Mouse (Mus musculus) induced T-regulatory cell, adult 2 months (primary cell): ENCODE measurements around the gene Dpm1.

Experiments used
- DNase-seq: peaks from one replicate; pipeline ENCODE4 v3.0.0-alpha.2; 2012; ENCODE audit warnings: low read depth

The Dpm1 gene

DNA sequence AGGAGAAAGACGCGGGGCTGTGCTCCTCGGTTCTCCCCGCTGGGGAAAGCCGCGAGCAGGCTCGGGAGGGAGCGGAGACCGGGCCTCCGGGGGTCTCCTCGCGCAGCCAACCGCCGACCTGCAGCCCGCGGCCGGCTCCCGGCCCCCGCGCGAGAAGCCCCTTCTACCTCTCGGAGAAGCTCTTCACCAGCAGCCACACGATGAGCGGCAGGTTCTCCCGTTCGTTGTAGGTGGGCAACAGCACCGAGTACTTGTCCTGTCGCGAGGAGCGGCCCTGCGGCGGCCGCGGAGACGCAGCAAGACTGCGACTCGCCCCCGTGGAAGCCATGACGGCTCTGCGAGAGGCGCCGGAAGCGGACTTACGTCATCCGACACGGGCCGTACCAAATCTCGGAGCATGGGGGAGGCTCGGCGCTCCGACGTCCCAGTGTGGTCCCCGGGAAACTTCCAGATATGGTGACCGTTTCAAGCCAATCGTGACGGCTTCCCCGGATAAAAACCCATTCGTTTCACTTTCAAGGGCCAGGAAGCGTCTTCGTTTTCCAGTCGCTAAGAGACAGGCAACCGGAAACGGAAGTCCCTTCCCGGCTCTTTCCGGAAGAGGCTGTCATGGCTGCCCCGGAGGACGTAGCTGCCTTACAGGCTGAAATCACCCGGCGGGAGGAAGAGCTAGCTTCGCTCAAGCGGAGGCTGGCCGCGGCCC, at the start of gene Dpm1, which contains the start of the genes Gm20716 and Mocs3:
Gene Dpm1 (minus strand): TSS at position 566 of the 703 bp plus-strand sequence.
Gene Gm20716 (minus strand): TSS at position 339 of the 703 bp plus-strand sequence.
Gene Mocs3 (plus strand): TSS at position 597 of the 703 bp plus-strand sequence.
- DNase-seq, result peak; percentile 96

DNA sequence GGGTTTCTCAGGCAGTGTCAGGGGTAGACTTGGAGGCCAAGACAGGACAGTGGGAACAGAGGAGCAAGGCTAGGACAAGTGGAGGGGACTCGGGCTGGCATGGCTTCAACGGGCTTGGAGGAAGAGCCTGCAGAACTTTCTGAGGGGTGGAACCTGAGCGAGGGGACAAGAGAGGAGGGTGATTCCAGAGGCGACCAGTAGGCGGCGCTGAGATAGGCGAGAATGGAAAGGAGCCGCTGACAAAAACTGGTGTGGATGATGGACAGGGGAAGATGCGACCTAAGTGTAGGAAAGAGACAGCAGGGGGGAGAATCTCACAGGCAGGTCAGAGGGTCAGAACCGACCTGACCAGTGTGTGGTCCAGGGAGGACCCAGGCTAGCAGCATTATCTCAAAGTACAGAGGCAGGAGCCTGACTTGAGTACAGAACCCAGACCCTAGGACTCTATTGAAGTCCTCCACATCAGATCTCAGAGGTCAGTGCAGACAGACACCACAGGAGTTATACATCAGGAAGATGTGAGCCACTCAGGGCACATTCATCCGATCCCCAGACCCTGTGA, 44.1 kb upstream of the Dpm1 start:
- peak; percentile 76 for DNase-seq

- DNase-seq, result no peak
Observed at GRCm38 (mm10) chr2:168273387-168273786, 43.0 kb upstream of the Dpm1 start.

- no peak for DNase-seq
Observed at GRCm38 (mm10) chr2:168268033-168268432, 37.6 kb upstream of the Dpm1 start.

- DNase-seq, result no peak
Observed at GRCm38 (mm10) chr2:168260900-168261299, 30.5 kb upstream of the Dpm1 start.

DNA sequence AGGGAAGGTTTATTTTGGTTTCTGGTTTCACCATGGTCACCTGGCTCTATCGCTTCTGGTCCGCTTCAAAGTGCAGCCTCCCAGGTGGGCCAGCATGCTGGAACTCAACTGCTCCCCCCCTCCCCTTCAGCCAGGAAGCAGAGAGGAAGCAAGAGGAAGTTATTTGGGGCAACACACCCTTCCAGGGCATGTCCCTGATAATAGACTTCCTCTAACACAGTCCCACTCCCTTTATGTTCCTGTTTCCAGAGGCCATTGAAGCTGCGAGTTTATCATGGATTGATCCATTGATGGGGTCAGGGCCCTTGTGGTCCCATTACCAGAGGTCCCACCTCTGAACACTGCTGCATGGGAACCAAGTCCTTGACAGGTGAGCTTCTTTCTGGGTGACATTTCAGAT, 29.7 kb upstream of the Dpm1 start:
- DNase-seq, result no peak

DNA sequence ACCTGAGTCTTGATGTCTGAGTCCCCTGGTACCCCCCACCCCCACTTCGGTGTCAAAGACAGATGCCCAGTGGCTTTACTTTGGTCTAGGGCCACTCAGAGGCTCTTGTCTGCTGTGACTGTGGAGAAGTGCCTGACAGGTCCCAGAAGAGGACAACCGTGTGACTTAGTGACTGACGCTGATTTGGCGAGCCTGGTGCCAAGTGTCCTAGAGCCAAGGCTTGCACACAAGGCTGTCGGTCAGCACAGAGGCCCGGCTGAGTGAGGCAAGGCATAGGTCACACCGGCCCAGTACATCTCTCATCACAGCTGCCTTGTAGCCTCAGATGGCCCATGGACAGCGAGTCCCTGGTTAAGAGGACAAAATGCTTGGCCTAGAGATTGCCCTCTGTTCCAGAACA, 28.7 kb upstream of the Dpm1 start:
- no peak for DNase-seq

DNA sequence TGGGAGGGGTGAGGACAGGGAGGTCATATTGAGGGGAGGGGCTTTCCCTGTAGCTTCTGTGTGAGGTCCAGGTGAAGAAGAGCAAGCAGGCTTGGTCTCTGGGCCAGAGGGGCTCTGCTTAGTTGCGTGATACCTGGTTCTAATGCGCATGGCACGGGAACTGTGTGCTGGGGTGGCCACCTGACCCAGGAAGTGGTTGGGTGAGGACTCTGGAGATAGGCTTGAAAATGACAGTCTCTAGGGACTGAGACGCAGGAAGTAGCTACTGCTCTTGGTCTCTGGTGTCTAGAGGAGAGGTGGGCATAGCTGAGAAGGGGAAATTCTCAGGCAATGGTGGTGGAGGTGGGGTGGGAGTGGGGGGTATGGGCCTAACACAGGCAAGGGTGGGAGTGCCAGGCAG, 26.8 kb upstream of the Dpm1 start:
- no peak for DNase-seq

GRCm38 (mm10) chr2:168256506-168256905, 26.1 kb upstream of the Dpm1 start:
- DNase-seq, result no peak

DNA sequence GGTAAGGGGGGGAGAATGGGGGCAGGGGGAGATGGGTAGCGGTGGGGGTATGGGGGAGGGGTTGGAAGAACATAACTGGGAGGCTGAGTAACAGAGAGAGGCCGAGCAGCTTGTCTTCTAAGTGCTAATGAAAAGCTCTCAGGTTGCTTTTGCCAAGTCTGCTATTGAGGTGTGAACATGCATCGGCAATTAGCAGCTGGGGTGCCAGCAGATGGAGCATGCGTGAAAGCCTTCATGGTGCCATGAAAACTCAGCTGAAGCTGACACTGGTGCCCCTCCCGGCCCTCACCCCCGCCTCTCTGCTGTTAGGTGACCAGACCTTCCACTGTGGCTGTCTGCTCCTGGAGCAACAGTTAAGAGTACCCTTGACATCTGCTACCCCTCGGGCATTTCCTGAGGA, 23.4 kb upstream of the Dpm1 start:
- no peak for DNase-seq

DNA sequence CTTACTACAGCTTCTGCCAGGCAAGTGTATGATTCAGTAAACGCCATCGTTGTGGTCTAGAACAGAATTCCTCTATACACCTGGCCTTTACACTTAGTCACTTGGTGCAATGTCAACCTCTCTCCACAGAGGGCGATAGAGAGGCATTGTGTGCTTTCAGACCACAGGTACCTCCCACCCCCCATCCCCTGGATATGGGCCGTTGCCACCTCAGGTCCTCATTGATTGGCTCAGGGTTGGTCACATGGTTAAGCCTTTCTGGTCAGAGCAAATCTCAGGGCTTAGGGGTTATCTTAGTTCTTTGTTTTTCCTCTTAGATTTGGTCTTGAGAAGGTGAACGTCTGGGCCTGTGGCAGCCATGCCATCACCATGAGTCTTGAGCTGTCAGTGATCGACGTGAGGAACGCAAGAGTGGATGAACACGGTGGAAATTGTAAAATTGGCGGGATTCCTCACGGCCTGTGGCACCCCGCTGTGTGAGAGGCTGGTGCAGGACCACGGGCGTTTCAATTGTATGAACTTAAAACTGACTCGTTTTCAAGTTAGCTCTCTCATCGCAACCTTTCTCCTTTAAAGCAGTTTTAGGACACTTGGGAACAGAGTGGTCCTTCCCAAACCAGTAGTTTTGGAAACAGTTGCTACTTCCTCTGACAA, 22.4 kb upstream of the Dpm1 start:
- peak; percentile 76 for DNase-seq

GRCm38 (mm10) chr2:168250270-168250669, 19.9 kb upstream of the Dpm1 start:
- peak; percentile 94 for DNase-seq

DNA sequence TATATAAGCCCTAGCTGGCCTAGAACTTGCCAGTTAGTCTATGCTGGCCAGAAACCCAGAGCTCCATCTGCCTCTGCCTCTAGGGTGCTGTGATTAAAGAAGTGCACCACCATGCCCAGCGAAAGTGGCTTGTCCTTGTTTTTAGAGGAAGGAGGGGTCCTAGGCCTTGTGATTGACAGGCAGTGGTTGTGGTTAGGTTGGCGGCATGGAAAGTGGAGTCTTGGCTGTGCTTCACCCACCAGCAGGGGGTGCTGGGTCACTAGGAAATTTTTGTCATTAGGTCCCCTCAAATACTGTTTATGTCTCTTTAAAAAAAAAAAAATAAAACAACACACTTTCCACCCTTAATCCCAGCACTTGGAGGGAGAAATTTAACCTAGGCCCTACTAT, 18.5 kb upstream of the Dpm1 start:
- peak; percentile 66 for DNase-seq

DNA sequence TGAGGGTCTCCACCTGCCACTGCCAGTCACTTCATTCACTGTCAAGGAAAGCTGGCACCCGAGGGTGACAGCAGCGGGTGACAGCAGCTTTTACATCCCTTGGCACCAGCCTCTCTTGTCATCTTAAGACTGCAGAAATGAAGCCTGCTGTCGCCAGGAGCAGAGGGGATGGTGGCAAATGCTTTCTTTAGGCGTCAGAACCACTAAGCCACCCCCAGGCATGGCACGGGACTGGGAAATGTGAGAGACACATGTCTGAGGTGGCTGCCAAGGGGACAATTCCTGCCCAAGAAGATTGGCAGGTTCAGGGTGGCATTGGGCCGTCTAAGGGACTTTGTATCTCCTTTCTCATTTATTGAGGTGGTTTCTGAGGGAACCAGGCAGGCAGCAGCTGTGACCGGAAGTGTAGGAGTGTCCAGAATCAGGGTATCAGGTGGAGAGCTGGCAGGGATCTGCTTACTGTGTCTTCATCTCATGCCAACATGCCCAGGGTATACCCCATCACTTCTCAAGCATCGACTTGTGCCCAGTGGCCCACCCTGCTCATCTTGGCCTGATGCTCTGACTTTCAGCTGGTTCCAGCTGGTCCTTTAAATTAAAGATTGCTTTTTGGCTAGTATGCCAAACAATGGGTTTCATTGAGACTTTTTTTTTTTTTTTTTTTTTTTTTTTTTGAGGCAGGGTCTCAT, 17.9 kb upstream of the Dpm1 start:
- DNase-seq, result no peak

DNA sequence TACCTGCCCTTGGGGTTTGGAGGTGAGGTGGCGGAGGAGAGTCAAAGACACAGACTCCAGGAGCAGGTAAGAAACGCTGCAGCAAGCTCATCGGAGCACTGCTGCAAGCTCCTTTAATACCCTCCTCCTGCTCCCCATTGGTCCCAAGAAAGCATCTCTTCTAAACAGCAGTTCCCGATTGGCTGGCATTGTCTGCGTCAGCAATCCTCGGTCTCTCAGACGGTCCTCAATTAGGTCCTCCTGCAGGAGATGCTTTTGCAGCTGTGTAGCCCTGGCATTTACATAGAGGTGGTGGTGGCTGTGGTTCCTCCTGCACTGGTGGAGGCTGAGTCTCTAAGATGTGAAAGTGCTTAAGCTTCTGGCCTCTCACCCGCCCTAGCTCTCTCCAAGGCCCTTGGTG, 15.2 kb upstream of the Dpm1 start:
- DNase-seq, result no peak

DNA sequence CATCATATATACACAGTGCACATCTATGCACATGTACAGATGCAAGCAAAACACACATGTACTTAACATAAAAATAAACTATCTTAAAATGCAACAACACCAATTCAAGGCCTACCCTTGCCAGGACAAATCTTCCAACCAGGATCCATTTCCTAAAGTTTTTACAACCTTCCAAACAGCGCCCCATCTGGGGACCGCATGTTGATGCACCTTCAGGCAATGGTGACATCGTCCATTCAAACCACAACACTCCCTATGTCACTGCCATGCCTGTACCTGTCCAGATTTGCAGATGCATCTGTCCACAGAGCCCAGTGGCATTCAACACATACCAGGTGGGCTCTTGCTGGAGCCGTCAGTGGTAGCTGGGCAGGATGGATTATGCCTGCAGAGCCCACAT, 12.9 kb upstream of the Dpm1 start:
- DNase-seq, result no peak

GRCm38 (mm10) chr2:168242841-168243240, 12.4 kb upstream of the Dpm1 start:
- no peak for DNase-seq

DNA sequence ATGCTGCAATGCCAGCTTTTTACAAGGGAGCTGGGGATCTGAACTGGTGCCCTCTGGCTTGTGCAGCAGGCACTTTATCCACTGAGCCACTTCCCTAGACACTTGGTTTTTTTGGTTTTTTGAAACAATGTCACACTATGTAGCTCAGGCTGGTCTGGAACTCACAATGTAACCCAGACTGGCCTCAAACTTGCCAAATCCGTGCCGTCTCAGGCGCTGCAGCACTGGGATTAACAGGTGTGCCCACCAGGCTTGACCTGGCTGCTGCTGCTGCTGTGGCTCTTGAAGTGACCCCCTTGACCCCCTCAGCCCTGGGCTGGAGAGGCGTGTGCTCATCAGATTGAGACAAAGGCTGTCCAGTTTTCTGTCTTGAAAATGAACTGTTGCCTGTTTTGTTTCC, 7.9 kb upstream of the Dpm1 start:
- DNase-seq, result no peak

DNA sequence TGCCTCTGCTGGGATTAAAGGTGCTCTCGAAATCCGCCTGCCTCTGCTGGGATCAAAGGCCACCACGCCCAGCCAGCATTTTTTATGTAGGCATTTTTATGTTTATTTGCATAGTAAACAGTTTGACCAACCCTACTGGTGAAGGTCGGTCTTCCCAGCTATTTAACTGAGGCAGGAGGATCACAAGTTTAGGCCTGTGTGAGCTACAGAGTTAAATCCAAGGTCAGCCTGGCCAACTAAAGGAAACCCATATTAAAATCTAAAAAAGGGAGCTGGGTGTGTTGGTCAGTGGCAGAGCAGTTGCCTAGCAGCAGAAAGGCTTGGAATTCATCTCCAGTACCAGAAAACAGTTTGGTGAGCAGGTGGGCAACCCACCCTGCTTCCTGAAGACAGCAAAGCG, 2.9 kb upstream of the Dpm1 start:
- DNase-seq, result no peak

GRCm38 (mm10) chr2:168231471-168231829, 1.1 kb upstream of the Dpm1 start:
- no peak for DNase-seq

- peak; percentile 48 for DNase-seq
Observed at GRCm38 (mm10) chr2:168230773-168231470, 531 bp upstream of the Dpm1 start.
